Mouse (Mus musculus) megakaryocyte-erythroid progenitor cell, adult 5-6 weeks (primary cell): Measurements from ENCODE around the gene Tpst1. TPM values are rescaled to one million over a fixed set of nuclear protein-coding genes. Genes with fewer than 3 reads are reported as not detected.
A peak's percentile ranks its signal among the peaks of the same experiment; 100 is the strongest.

Experiments
- ATAC-seq: replicated peaks from 2 replicates; pipeline ENCODE4 v1.8.0; 2016; ENCODE audit warnings: mild to moderate bottlenecking, inconsistent platforms; ENCODE audit not compliant: severe bottlenecking, poor library complexity, low FRiP score, low TSS enrichment
- total RNA-seq, 2 experiments: library from RNA; stranded (forward) in 1 of 2; stranded (reverse) in 1 of 2; fragments of 200-1000, 215-1000 nt in 1 of 2; fragments of >200 nt in 1 of 2; fragmentation: Nextera tagmentation in 1 of 2; gene quantifications; 2 replicates each; pipeline ENCODE4 v1.2.3; 2014 to 2017

Tpst1 gene
- total RNA-seq, 2 experiments from 2014 or later = 7.9 to 17.6 TPM

GRCm38 (mm10) chr5:130082431-130082830, 9.3 kb downstream of the Tpst1 start:
- no peak for ATAC-seq

- ATAC-seq = no peak
These were observed 11.1 kb downstream of the Tpst1 start for GRCm38 (mm10) chr5:130084271-130084670.

GRCm38 (mm10) chr5:130088008-130088407, 14.9 kb downstream of the Tpst1 start:
- no peak for ATAC-seq

GRCm38 (mm10) chr5:130088612-130089011, 15.5 kb downstream of the Tpst1 start:
- ATAC-seq = 0 out of 2 replicates have a peak, but pooled peaks have one; percentile 34

GRCm38 (mm10) chr5:130089177-130089576, 16.1 kb downstream of the Tpst1 start:
- no peak for ATAC-seq

GRCm38 (mm10) chr5:130089626-130090393, 16.7 kb downstream of the Tpst1 start:
- no peak for ATAC-seq

- ATAC-seq = no peak
These were observed 23.6 kb downstream of the Tpst1 start for GRCm38 (mm10) chr5:130096754-130097153.

GRCm38 (mm10) chr5:130097837-130098236, 24.7 kb downstream of the Tpst1 start:
- peak; percentile 89 for ATAC-seq

- no peak for ATAC-seq
These were observed 28.6 kb downstream of the Tpst1 start for GRCm38 (mm10) chr5:130101724-130102123.

GRCm38 (mm10) chr5:130109348-130109747, 36.2 kb downstream of the Tpst1 start:
- ATAC-seq = no peak

- ATAC-seq = no peak
These were observed 37.7 kb downstream of the Tpst1 start for GRCm38 (mm10) chr5:130110632-130111464.

- ATAC-seq = no peak
These were observed 39.5 kb downstream of the Tpst1 start for GRCm38 (mm10) chr5:130112653-130113052.

GRCm38 (mm10) chr5:130116116-130116515, 43.0 kb downstream of the Tpst1 start:
- ATAC-seq = no peak

GRCm38 (mm10) chr5:130116857-130117256, 43.7 kb downstream of the Tpst1 start:
- ATAC-seq = no peak

- no peak for ATAC-seq
These were observed 44.8 kb downstream of the Tpst1 start for GRCm38 (mm10) chr5:130117932-130118331.

- ATAC-seq = no peak
These were observed 46.1 kb downstream of the Tpst1 start for GRCm38 (mm10) chr5:130119236-130119635.

- no peak for ATAC-seq
These were observed 47.1 kb downstream of the Tpst1 start for GRCm38 (mm10) chr5:130120070-130120736.

GRCm38 (mm10) chr5:130120904-130121303, 47.8 kb downstream of the Tpst1 start:
- no peak for ATAC-seq

- no peak for ATAC-seq
These were observed 49.2 kb downstream of the Tpst1 start for GRCm38 (mm10) chr5:130122355-130122754.

- no peak for ATAC-seq
These were observed 51.1 kb downstream of the Tpst1 start for GRCm38 (mm10) chr5:130124271-130124670.
